Mouse (Mus musculus): ENCODE results near the gene Pycr1. TPM values are rescaled to one million over a fixed set of nuclear protein-coding genes. Genes with fewer than 3 reads are reported as not detected.
"Not testable (repeated sequence)": the region's sequence is repeated elsewhere in the genome, so short reads cannot be mapped to it uniquely, and the experiment has no call there.

Gene Pycr1
- total RNA-seq (2021) = 1 to 10 TPM; 3.0 to 3.8 TPM

GRCm38 (mm10) chr11:120643601-120643987 is at the start of gene Pycr1:
Gene Pycr1, minus strand, starts transcription at chr11:120643769.
- intact Hi-C loops (cut with DNase I) = no loop called here
- peak; percentile 92 to 93 for DNase-seq (ENCODE audit: extremely low spot score in 1 of 2, low spot score in 2 of 2)

- intact Hi-C loops (cut with DNase I) = no loop called here
- DNase-seq (ENCODE audit: extremely low spot score in 1 of 2, low spot score in 2 of 2) = peak in 1 of 2 experiments; percentile 74
Measured at GRCm38 (mm10) chr11:120692471-120693011, 49.0 kb upstream of the Pycr1 start.

GRCm38 (mm10) chr11:120689365-120689764 is 45.8 kb upstream of the Pycr1 start:
- DNase-seq (ENCODE audit: extremely low spot score in 1 of 2, low spot score in 2 of 2) = no peak
- intact Hi-C loops (cut with DNase I) = no loop called here

GRCm38 (mm10) chr11:120686650-120687272 is 43.2 kb upstream of the Pycr1 start:
- peak in 1 of 2 experiments; percentile 87 for DNase-seq (ENCODE audit: extremely low spot score in 1 of 2, low spot score in 2 of 2)
- intact Hi-C loops (cut with DNase I) = no loop called here

- intact Hi-C loops (cut with DNase I) = no loop called here
Measured at GRCm38 (mm10) chr11:120684660-120685059, 41.1 kb upstream of the Pycr1 start.

GRCm38 (mm10) chr11:120684086-120684485 is 40.5 kb upstream of the Pycr1 start:
- DNase-seq (ENCODE audit: extremely low spot score in 1 of 2, low spot score in 2 of 2) = no peak
- intact Hi-C loops (cut with DNase I) = no loop called here

More at GRCm38 (mm10) chr11:120684660-120685059, 41.1 kb upstream of the Pycr1 start:
- DNase-seq (ENCODE audit: extremely low spot score in 1 of 2, low spot score in 2 of 2) = no peak

- intact Hi-C loops (cut with DNase I) = no loop called here
- DNase-seq (ENCODE audit: extremely low spot score in 1 of 2, low spot score in 2 of 2) = no peak
Measured at GRCm38 (mm10) chr11:120683536-120683935, 40.0 kb upstream of the Pycr1 start.

GRCm38 (mm10) chr11:120682683-120683082 is 39.1 kb upstream of the Pycr1 start:
- intact Hi-C loops (cut with DNase I) = no loop called here
- DNase-seq (ENCODE audit: extremely low spot score in 1 of 2, low spot score in 2 of 2) = no peak

GRCm38 (mm10) chr11:120679909-120680308 is 36.3 kb upstream of the Pycr1 start:
- DNase-seq (ENCODE audit: extremely low spot score in 1 of 2, low spot score in 2 of 2) = no peak
- intact Hi-C loops (cut with DNase I) = no loop called here

- intact Hi-C loops (cut with DNase I) = no loop called here
- no peak for DNase-seq (ENCODE audit: extremely low spot score in 1 of 2, low spot score in 2 of 2)
Measured at GRCm38 (mm10) chr11:120676951-120677350, 33.4 kb upstream of the Pycr1 start.

- DNase-seq (ENCODE audit: extremely low spot score in 1 of 2, low spot score in 2 of 2); intact Hi-C loops (cut with DNase I): not testable (repeated sequence)
Measured at GRCm38 (mm10) chr11:120675875-120676274, 32.3 kb upstream of the Pycr1 start.

- DNase-seq (ENCODE audit: extremely low spot score in 1 of 2, low spot score in 2 of 2) = no peak
- intact Hi-C loops (cut with DNase I) = no loop called here
Measured at GRCm38 (mm10) chr11:120673594-120674122, 30.1 kb upstream of the Pycr1 start.

- intact Hi-C loops (cut with DNase I) = no loop called here
- DNase-seq (ENCODE audit: extremely low spot score in 1 of 2, low spot score in 2 of 2) = peak; percentile 87 to 98
Measured at GRCm38 (mm10) chr11:120672687-120673593, 29.4 kb upstream of the Pycr1 start, which contains the start of gene Aspscr1. Gene Aspscr1, plus strand, starts transcription at chr11:120672973.

GRCm38 (mm10) chr11:120666617-120667016 is 23.0 kb upstream of the Pycr1 start:
- DNase-seq (ENCODE audit: extremely low spot score in 1 of 2, low spot score in 2 of 2) = peak in 1 of 2 experiments; percentile 64

GRCm38 (mm10) chr11:120665406-120665805 is 21.8 kb upstream of the Pycr1 start:
- DNase-seq (ENCODE audit: extremely low spot score in 1 of 2, low spot score in 2 of 2) = no peak
- intact Hi-C loops (cut with DNase I) = no loop called here

More at GRCm38 (mm10) chr11:120666617-120667016, 23.0 kb upstream of the Pycr1 start:
- intact Hi-C loops (cut with DNase I) = no loop called here

GRCm38 (mm10) chr11:120663714-120664113 is 20.1 kb upstream of the Pycr1 start:
- DNase-seq (ENCODE audit: extremely low spot score in 1 of 2, low spot score in 2 of 2) = no peak
- intact Hi-C loops (cut with DNase I) = loop anchor here (5.0 kb wide), 1 partner anchor 114 kb away; no protein-coding TSS in a partner anchor

- DNase-seq (ENCODE audit: extremely low spot score in 1 of 2, low spot score in 2 of 2) = peak in 1 of 2 experiments; percentile 48
- intact Hi-C loops (cut with DNase I) = loop anchor here (5.0 kb wide), 1 partner anchor 115 kb away; no protein-coding TSS in a partner anchor
Measured at GRCm38 (mm10) chr11:120662759-120663158, 19.2 kb upstream of the Pycr1 start.

GRCm38 (mm10) chr11:120661076-120661460 is 17.5 kb upstream of the Pycr1 start, which contains the start of gene Notum:
Gene Notum, minus strand, starts transcription at chr11:120661175.
- intact Hi-C loops (cut with DNase I) = loop anchor here (5.0 kb wide), 1 partner anchor 116 kb away; no protein-coding TSS in a partner anchor

More at GRCm38 (mm10) chr11:120661076-120661460, 17.5 kb upstream of the Pycr1 start, which contains the start of gene Notum:
- DNase-seq (ENCODE audit: extremely low spot score in 1 of 2, low spot score in 2 of 2) = no peak
